Mouse (Mus musculus): ENCODE results near the gene Sulf2.
"Not testable (repeated sequence)": the region's sequence is repeated elsewhere in the genome, so short reads cannot be mapped to it uniquely, and the experiment has no call there.

Gene Sulf2

DNA sequence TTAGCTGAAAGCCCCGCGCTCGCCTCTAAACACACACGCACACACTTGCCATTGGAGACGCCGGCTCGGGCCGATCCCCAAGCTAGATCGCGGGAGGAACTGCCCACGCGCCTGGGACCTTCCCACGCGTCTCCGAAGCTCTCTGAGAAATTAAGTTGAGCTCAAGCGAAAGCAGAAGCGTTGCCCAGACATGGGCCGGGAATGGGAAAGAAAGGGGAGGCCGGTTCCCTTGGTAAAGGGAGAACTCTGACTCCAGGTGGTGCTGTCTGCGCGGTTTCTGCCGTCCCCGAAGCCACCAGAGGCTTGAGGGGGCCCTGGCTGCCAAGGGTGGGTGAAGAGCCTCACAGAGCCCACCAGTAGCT lies at the start of gene Sulf2:
Gene Sulf2, minus strand, starts transcription at position 210 of the 362 bp plus-strand sequence.
- peak; percentile 10 to 11 for DNase-seq

DNA sequence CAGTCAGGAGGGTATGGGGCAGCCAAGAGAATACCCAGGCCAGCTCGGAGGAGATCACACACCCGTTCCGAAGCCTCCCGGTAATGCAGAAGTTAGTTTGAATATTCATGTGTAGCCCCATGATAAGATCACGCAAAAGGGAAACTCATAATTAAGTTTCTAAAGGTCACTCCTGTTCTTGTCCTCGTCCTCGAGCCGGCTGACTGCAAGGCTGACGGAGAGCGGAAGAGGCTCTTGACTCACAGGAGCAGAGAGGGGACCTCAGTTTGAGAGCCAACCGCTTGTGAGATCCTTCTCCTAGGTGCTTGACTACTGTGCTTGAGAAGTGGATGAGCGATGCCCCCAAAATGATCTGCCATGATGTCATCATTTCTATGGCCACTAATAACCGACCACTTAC lies 48.7 kb upstream of the Sulf2 start:
- no peak for DNase-seq

DNA sequence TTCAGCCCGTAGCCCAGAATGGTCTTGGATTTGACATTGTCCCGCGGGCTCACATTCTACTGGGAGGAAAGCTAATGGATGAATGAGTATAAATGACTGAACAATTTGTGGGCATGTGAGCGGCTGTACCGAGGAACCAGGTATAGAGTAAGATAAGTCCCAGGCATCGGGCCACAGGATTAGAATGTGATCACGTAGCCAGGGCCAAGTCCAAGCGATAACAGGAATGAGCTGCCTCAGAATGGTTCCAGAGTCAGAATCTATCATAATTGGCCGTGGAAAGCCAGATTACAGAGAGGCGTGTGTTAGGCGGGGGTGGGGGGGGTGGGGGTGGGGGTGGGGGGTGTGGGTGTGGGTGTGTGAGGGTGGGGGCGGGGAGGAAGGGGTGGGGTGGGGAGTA lies 48.2 kb upstream of the Sulf2 start:
- no peak for DNase-seq

DNA sequence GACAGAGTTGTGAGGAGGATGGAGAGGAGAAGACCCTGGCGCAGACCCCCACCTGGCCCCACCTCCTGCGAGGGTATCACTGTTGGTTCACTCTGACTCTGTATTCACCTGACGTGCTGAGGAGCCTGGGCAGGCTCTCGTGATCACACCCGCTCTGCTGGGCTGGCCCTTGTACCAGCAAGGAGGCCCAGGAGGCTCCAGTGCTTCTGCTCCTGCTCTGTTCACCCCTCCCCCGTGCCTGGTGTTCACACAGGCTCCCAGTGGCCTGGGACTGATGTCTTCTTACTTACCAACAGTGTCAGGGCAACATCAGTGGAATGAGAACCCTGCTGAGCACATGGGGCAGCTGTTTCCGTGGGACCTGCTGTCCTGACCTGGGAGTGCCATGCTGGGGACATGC lies 42.5 kb upstream of the Sulf2 start:
- DNase-seq, result no peak

DNA sequence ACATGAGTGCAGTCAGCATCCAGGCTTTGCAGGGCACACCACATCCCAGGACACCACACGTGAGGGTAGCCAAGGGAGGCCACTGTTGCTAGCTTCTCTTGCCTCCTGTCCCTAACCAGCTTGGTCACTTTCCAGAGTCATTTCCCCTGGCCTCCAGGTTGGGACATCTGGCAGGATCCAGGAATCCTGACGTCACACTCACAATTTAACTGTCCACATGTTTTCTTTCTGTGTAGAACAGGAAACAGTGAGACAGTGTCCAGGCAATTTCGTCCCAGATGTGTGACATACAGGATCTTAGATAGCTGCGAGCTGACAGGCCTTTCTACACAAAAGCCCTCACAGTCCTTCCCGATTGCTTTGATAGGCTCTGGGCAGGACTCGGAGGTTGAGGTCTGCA lies 41.6 kb upstream of the Sulf2 start:
- DNase-seq, result no peak

DNA sequence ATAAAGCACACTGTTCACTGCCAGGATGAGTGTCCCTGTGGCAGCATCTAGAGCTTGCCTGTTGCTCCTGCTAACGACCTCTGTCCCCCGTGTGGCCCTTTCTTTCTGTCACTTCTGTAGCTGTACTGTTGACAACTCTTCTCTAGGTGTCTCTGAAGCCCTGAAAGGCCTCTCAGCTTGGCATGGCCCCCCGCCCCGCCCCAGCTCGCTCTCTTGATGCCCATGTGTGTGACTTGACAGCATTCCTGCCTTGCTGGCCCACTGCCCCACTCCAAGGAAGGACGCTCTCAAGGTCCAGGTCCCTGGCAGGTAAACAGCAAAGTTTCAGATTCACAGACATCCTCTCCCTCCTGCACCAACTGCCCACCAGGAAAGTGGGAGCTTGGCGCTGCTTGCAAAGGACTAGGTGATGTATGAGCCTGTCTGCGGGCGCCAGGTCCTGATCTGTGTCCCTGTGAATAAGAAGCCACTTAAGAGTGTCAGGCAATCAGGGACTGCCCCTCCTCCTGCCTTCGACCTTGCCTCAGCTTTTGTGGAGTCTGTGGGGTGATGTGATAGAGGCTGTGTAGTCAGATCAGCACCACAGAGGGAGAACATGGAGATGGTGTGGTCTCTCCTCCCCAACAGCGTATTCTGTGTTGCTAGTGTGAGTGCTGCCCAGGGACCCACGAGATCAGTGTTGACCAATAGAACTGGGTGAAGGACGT lies 40.8 kb upstream of the Sulf2 start:
- no peak for DNase-seq

DNA sequence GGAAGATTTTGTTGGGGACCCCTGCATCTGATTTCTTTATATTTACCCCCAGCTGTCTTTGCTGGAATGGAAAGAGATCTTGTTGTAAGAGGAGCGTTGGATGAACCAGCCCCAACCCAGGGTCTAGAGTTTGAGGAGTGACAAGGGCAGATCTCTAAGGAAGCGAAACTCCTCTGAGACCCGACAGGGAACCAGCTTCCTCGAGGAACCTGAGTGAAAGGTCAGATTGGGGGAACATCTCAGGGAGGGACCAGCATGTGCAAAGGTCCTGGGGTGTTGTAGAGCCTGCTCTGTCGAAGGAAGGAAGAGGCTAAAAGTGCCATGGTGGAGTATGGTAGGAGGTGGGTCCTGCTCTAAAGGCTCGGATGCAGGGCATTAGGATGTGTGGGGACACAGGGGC lies 39.6 kb upstream of the Sulf2 start:
- no peak for DNase-seq

DNA sequence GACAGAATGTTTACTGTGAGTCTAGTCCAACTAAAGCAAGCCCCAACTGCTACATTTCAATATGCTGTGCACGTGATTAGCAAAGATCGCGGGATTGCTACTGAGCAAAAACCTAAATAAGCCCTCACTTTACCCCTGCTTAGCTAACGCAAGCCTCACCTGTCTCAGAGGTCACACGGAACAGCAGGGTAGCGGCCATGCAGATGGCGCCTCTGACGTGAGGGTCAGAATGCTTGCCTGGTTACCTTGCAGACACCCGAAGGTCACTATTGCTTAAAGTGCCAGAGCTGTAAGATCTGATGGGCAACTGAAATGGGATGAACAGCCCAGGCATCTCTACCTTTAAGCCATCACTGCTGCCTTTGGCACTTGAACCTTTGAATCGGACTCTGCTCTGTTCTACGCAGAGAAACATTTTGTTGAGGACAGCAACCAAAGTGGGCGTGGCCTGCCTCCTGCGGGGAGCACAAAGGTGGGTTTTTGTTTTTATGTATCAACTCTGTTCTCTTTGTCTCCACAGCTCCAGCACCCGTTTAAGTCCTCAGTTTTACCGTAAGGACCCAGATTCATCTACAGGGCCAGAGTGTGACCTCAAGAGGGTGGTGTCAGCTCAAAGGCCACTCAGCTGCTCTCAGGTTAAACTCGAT lies 38.8 kb upstream of the Sulf2 start:
- no peak for DNase-seq

DNA sequence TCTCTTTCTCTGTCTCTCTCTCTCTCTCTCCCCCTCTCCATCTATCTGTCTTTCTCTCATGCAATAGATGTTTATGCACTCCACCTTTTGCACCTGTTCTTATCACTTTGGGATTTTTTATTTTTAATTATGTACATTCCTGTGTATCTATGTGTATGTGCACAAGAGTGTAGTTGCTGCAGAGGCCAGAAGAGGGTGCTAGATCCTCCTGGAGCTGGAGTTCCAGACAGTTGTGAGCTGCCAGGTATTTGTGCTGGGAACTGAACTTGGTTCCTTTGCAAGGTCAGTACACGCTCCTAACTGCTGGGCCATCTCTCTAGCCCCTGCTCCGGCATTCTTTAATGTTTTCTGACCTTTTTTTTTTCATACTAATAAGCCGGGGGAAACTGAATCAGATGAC lies 38.0 kb upstream of the Sulf2 start:
- no peak for DNase-seq

DNA sequence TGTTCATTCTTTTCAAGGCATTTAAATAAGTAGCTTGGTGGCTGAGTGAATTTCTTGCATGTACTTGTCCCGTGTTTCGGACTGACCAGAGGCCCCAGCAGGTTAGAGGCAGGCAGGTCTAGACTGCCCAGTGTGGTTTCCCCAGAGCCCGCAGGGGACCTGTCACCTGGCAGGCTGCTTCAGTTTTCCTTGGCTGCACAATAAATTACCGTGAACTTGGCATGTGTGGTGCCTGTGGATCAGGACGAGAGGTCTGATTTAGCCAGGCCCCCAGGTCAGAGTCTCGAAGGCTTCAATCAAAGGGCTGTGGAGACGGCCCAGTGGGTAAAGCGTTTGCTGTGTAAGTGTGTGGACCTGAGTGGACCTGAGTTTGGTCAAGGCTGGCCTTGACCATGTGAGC lies 35.4 kb upstream of the Sulf2 start:
- no peak for DNase-seq

DNA sequence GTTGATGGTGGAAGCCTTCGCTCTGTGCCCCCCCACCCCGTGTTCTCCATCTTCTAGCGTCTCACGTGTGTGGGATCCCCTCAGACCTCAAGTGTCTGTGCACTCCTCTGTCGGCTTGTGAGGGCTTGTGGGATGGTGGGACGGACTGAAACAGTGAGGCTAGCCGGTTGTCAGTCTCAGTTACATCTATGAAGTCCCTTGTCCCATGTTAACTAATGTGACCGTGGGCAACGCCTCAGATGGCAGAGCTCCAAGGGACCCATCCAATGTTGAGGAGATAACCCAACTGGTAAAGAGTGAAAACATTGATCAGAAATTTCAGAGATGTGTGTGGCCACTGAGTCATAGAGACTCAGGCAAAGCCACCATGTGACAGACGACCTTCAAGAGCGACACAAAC lies 33.7 kb upstream of the Sulf2 start:
- DNase-seq, result no peak

DNA sequence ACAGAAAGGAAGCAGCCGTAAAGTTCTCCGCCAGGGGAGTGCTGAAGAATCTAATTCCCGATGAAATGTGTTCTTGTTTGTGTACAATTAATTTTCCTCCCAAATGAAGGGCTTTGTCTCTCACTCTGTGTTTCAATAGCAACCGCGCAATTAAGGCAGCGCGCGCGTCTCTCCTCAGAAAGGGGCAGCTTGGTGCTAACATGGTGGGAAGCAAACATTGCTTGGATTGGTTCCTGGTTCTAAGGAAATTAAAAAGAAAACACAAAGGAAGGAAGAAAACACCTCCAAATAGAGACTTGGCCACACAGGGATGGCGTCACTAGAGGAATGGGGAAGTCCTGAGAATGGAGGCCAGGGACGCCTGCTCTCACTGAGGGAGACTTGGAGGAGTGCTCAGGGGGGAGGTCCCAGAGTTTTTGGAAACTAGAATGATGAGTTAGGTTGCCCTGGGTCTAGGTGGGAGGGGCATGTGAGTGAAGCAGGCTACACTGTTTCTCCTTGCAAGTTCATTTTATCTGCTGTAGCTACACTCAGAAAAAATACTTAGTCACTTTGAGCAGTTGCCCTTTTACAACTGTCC lies 32.5 kb upstream of the Sulf2 start:
- not testable (repeated sequence) for DNase-seq

DNA sequence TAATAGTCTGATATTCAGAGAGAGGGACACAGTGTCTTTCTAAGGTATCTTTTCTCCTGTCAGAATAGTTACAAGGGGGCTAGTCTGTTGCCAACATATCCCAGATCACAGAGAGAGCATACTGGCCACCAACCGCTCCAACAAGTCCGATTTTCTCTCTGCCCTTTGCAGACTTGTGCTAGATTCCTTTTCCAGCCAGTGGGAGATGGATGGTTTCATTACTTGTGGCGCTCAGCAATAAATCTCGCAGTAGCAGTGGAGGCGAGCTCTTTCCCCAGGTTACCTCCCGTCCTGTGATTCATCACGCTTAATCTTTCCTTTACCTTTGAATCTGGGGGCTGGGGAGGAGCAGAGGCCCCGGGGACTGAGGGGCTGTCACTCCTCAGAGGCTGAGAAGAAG lies 31.9 kb upstream of the Sulf2 start:
- not testable (repeated sequence) for DNase-seq

DNA sequence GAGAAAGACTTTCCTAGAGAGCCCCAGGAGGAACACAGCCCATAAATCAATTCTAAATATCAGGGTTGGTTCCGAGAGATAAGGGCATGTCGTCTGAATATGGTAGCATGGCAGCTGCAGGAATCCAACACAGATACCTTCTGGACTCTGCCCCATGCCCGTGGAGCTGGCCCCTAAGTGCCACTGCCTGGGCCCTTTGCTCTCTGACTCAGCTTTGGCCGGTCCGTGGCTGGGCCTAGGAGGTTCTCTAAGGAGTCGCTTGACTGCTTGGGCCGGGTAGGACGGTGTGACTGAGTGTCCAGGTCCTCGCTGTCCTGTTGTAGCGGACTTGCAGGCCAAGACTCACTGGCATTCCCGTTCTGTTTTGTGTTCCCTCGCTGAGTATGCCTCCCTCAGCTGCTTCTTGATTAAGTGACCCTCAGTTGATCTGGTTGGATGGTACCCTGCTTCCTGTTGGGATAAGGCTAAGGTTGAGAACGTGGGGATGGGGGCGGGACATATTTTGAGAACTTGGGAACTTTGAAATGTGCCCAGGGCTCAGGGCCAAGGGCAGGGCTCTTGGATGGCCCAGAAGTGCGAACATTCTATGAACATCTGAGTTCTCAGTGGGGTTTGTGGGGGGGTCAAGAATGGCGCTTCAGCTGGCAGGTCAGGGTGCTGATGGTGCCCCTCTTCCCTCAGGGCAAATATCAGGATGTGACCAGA lies 30.9 kb upstream of the Sulf2 start:
- no peak for DNase-seq

DNA sequence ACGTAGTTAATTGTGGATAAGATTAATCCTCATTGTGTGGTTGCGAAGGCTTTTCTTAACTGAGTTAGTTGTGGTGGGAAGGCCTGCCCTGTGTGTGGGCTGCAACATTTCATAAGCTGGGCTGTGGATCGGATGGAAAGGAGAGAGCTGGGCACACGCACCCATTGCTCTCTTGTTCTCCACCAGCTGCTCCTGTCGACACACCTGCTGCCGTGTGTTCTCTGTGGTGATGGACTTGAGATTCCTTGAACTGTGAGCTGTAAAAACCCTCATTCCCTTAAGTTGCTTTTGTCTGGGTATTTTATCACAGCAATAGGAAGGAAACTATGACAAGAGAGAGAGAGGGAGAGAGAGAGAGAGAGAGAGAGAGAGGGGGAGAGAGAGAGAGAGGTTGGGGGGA lies 30.3 kb upstream of the Sulf2 start:
- DNase-seq, result no peak

DNA sequence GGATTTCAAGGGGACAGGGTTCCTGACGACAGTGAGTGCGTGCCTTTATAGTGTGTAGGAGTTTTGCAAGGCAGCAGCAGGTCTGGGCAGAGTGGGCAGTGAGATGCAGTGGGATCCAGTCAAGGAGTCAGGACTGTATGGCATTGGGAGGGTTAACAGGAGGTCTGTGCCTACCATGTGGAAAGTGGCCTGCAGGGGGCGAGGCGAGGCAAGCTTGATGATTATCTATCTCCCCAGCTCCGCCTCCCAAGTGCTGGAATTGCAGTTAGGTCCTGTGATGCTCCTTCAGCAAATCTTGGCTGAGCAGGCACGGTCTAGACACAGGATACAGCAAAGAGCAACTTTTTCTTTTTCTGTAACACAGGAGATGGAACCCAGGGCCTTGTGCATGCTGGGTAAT lies 29.0 kb upstream of the Sulf2 start:
- no peak for DNase-seq

DNA sequence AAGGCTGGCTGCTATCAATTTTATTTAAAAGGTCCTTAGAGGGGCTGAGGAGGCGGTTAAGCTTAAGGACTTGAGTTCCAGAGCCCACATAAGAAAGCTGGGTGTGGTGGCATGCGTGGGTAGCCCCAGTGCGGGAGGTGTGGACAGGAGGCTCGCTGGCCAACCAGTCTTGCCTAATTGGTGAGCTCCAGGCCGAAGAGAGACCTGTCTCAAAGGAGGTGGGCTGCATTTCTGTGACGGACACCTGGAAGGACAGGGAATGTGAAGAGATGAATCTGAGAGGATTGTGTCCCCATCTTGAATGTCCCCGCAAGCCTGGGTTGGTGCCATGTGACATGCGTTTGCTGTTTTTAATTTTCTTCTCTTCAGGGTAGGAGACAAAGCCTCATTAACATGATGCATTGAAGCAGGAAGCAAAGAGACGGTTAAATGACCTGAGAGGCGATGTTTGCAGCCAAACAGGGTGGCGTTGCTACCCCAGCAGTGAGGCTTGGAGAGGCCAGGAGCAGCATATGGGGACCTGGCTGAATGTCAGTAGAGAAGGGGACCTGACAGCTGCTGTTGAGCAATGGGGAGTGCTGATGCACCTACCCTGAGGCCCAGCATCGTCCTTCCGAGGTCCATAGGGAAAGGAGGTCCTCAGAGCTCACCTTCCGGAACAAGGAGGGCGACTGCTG lies 26.7 kb upstream of the Sulf2 start:
- DNase-seq, result no peak

DNA sequence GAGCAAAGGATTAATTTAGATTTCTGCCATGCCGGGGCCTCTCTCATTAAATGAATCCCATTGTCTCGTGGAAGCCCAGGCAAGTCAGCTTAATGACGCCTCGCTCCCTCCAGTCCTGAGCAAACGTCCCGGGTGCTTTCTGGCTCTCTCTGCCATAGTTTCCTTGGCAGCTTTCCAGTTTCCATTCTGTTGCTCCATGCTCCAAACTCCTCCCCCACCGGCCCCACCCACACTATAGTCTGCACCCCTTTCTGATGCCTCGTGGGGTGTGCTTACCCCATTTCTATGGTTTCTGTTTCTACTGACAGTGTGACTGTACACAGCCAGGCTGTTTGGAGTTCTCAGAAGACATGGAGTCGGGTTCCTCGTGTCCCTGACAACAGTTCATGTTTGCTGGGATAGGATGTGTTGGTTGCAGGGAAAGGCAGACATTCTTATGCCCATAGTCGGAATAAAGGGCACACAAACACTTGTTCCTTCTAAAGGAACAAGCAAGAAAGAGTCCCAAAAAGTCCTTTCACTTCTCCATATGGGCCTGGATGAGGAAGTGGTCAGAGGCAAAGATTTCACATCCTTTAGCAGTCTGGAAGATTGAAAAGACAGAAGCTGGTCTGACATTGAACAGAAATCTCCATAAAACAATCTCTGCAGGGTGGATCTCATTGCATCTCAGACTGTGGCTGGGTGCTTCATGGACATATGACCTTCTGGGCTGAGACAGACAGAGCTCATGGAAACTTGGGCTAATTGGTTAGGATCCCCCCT lies 25.5 kb upstream of the Sulf2 start:
- peak in 1 of 2 experiments; percentile 6 for DNase-seq

DNA sequence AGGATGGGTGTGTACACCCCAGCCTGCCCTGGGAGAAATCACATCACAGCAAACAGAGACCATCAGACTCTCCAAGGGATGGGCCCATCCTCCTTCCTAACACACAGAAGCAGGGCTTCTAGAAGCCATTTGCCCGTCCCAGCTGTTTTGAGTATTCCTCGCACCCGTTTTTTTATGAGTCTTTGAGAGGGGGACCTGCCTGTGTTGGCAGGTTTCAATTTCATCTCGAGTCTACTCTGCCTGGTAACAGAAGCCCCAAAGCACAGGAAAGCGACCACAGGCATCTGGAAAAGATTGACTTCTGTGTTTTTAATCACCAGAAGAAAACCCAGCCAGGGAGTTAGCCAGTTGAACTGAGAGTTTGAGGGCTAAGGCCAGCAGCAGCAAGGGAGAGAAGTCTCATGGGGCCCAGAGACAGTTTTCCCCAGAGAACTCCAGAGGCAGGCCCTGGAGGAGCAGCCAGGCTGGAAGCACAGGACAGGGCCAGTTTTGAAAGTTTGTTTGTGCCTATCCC lies 24.7 kb upstream of the Sulf2 start:
- no peak for DNase-seq

DNA sequence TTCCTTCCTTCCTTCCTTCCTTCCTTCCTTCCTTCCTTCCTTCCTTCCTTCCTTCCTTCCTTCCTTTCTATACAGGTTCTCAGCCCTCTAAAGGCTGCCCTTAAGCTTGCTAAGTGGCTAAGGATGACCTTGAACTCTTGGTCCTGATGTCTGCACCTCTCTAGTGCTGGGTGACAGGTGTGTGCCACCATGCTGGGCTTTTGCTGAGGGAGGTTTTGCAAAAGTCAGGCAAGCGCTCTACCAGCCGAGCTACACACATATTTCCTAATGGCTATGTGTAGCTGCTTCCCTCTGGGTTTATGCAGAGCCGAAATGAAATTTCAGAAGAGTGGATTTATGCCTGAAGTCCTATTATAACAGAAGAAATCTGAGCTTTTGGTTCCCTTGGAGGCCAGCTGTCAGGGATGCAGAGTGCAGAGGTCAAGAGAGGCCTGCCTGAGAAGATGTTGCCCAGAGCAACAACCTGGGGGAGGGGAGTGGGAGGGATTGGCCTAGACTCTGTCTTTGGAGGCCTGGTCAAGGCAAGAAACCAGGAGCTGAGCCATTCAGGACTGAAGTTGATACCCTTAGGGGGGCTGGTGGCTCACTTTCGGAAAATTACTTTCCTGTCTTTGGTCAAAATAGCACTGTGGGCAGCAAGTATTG lies 24.1 kb upstream of the Sulf2 start:
- no peak for DNase-seq

DNA sequence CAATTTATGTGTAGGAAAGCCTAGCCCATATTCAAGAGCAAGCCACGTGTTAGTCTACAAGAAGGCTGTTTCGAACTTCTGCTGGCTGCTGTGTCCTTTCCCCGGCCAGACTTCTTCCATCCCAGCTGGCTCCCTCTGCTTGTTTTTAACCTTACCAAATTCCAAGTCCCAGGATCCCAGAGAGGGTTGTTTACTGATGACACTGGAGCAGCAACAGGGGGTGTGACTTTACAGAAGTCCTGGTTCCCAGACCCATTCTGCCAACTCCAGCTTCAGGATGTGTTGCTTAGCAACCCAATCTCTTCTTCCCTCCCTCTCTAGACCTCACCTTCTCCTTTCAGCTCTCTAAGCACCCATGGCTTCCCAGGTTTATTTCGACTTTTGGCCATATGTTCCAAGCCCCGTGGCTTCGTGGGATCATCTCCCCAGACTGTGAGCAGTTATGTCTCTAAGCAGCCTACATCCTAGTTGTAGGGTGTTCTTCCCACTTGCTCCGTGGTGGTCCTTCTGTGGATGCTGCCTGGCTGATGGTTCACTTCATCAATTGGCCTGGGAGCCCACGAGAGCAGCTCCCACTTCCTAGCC lies 20.2 kb upstream of the Sulf2 start:
- DNase-seq, result no peak
